Mouse (Mus musculus) liver, embryonic 11.5 days (tissue): ENCODE data around the gene Cir1. TPM values are rescaled to one million over a fixed set of nuclear protein-coding genes. Genes with fewer than 3 reads are reported as not detected.

ENCODE experiments used
- ATAC-seq: fragments of 200-750 bp; cut with Nextera tagmentation; replicated peaks from 2 replicates; pipeline ENCODE4 v1.8.0; 2017; ENCODE audit warnings: moderate number of reproducible peaks, mild to moderate bottlenecking, moderate TSS enrichment, moderate library complexity; ENCODE audit not compliant: low FRiP score
- DNase-seq: peaks from one replicate; pipeline ENCODE4 v3.0.0-alpha.2; 2017; ENCODE audit warnings: low spot score
- H3K27ac ChIP-seq: fragments of 300-500 bp; sonication (generic); 2 replicates; pipeline ENCODE4 v1.5.1; 2014; ENCODE audit warnings: mild to moderate bottlenecking, low read depth, low read length, control low read depth
- H3K27me3 ChIP-seq: fragments of 300-500 bp; sonication (generic); replicated peaks from 2 replicates; pipeline ENCODE4 v1.6.1; 2014; ENCODE audit warnings: low read length, mixed read lengths; ENCODE audit not compliant: control insufficient read depth, insufficient read depth
- H3K36me3 ChIP-seq: fragments of 300-500 bp; sonication (generic); 2 replicates; pipeline ENCODE4 v1.6.1; 2014; ENCODE audit warnings: mild to moderate bottlenecking, low read length, moderate library complexity, mixed read lengths; ENCODE audit not compliant: control insufficient read depth, insufficient read depth
- H3K4me1 ChIP-seq: fragments of 300-500 bp; sonication (generic); replicated peaks from 2 replicates; pipeline ENCODE4 v1.6.1; 2014; ENCODE audit warnings: low read length, mixed read lengths; ENCODE audit not compliant: control insufficient read depth, insufficient read depth
- H3K4me2 ChIP-seq: fragments of 300-500 bp; sonication (generic); 2 replicates; pipeline ENCODE4 v1.6.1; 2014; ENCODE audit warnings: mild to moderate bottlenecking, control low read depth, moderate library complexity
- H3K4me3 ChIP-seq: fragments of 300-500 bp; sonication (generic); 2 replicates; pipeline ENCODE4 v1.5.1; 2014; ENCODE audit warnings: low read depth, low read length, control low read depth
- H3K9ac ChIP-seq: fragments of 300-500 bp; sonication (generic); 2 replicates; pipeline ENCODE4 v1.6.1; 2014; ENCODE audit warnings: low read depth, low read length, control low read depth
- H3K9me3 ChIP-seq: fragments of 300-500 bp; sonication (generic); 2 replicates; pipeline ENCODE4 v1.6.1; 2016; ENCODE audit warnings: low read length, inconsistent platforms, mixed read lengths; ENCODE audit not compliant: control insufficient read depth
- WGBS: fragments of 180-500 bp; shearing (Covaris S2); extraction: QIAGEN DNeasy Blood & Tissue Kit; methylation state at CpG from one replicate; pipeline ENCODE4 v1.1.7; 2014; 5-methylcytosine and 5-hydroxymethylcytosine counted together
- polyA plus RNA-seq: library from polyadenylated mRNA; unstranded; fragments of >200 nt; fragmentation: Nextera tagmentation; extraction: Ambion mirVana; gene quantifications from 2 replicates; pipeline ENCODE4 v1.2.1, GENCODE M21; 2014

Cir1 gene
- polyA plus RNA-seq, 1 experiment from 2014 or later = 22.1 TPM

DNA sequence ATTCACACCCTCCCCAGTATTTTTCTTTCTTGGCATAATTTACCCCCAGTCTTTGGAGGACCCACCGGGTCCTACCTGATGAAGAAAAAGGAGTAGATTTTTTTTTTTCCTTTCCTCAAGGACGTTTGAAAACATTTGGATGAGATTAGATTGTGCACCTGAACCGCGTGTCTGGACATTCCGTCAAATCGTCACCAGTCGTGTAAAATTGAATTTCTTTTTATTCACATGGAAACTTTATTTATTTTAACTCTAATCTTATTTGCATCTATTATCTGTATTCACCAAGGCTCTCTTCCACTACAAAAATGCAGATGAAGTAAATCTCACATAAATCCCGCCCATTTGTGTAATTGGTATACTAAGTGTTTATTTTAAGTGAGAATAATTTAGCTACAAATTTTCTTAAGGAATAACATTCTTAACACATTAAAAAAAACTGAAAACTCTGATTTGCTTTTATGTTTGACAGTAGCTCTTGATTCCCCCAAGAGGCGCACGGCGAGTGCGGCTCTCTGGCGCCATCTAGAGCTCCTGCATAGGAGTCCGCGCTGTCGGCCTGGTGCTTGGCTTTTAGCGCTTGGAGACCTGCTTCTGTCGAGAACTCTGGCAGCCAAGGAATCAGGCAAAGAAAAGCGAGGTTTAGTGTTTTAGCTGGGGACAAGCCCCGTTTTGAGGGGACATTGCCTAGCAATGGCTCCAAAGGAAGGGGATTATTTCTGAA, 34.2 kb downstream of the Cir1 start:
- 2% methylated on average over 20 of the region's 20 CpGs for WGBS

DNA sequence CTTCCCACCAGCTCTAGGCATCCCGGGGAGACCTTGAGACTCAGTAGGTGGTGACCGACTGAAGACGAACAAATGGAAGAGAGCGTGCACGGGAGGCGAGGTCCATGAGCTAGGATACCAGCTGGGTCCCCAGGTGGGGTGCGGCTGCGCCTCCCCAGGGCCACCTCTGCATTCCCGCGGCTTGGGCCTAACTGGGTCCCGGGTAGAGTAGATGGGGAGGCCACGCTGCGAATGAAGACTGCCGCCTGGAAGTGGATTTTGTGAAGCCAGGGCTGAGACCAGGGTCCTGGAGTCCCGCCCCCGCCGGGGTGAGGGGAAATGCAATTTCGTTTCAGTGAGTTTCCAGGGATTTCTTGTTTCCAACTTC, 34.8 kb downstream of the Cir1 start:
- 5% methylated on average over 18 of the region's 18 CpGs for WGBS
- no peaks in the 10 kb centered on the region for H3K9me3 ChIP-seq
- DNase-seq (no peak), ATAC-seq (no peak)
- H3K27me3 ChIP-seq = peaks cover 88% of the 10 kb centered on the region
- H3K9ac ChIP-seq = no peak overlapping the region
- H3K27ac ChIP-seq = no peak overlapping the region
- no peak overlapping the region for H3K4me3 ChIP-seq
- peaks cover 22% of the 10 kb centered on the region for H3K4me1 ChIP-seq
- no peaks in the 10 kb centered on the region for H3K36me3 ChIP-seq
- peak overlapping the region; percentile 12; the same call in 1 of the 2 replicates for H3K4me2 ChIP-seq

More for the DNA sequence above, 34.2 kb downstream of the Cir1 start:
- Histone ChIP-seq H3K9ac (no peak overlapping the region), H3K27me3 (peaks cover 82% of the 10 kb centered on the region), H3K4me3 (peak overlapping the region; percentile 28; the same call in 1 of the 2 replicates), H3K27ac (no peak overlapping the region), H3K4me2 (peak overlapping the region; percentile 56), H3K4me1 (peaks cover 16% of the 10 kb centered on the region), H3K9me3 (no peaks in the 10 kb centered on the region), H3K36me3 (no peaks in the 10 kb centered on the region)
- ATAC-seq = no peak
- peak; percentile 81 for DNase-seq

DNA sequence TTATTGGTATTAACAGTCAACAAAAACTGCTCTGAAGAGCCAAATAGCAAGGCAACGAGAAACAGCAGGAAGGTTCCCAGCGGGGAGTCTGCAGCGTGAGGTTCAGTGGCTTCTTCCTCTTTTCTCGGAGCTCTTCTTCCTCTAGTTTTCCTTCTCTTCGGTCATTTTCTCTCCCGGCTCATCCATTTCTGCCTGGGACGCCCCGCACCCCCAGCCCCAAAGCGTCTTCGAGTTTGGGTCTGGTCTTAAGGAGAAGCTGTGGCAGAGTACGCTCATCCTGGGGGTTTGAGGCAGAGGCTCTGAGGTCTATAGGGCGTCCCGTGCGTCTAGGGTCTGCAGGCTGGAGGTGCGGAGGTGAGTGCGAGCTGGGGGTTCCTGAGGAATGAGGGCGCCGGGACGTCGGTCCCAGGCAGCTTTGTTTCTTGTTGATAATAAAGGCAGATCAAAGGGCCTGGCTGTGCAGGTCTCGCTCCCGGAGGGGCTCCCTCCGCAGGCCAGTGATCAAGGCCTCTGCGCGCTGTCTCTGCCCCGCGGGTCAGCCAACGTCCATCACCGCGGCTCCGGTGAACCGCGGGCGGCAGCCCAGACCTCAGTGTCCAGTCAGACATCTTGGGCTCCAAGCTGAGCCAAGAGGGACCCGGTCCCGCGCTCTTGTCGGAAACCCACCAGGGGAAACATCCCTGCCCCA, 35.3 kb downstream of the Cir1 start:
- under 1% methylated on average over 38 of the region's 38 CpGs for WGBS
- Histone ChIP-seq H3K27me3 (peaks cover 90% of the 10 kb centered on the region), H3K4me1 (peaks cover 24% of the 10 kb centered on the region), H3K27ac (no peak overlapping the region), H3K36me3 (no peaks in the 10 kb centered on the region), H3K9ac (no peak overlapping the region), H3K4me2 (peak overlapping the region; percentile 12; the same call in 1 of the 2 replicates), H3K9me3 (no peaks in the 10 kb centered on the region), H3K4me3 (no peak overlapping the region)
- no peak for ATAC-seq
- peak; percentile 68 for DNase-seq

DNA sequence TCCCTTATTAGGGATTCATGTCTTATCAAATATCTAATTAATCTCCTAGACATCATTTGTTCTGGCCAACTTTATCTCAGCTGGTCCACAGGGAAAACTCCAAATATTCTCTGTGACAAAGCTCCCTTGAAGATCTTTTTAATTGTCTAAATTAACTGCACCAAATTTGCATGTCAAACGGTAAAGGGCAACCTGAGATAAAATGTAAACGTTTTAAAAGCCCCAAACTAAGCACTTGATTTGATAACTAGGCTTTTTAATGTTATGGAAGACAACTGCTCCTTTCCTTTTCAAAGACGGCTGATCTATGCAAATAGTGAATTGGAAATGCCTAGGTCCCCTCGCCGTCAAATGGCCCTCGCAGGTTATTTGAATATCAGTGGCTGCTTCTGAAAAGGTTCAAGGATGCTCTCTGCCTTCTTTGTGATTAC, 36.3 kb downstream of the Cir1 start:
- H3K4me3 ChIP-seq = no peak overlapping the region
- no peak for ATAC-seq
- no peak overlapping the region for H3K4me2 ChIP-seq
- H3K27me3 ChIP-seq = peaks cover 90% of the 10 kb centered on the region
- under 1% methylated on average over 6 of the region's 6 CpGs for WGBS
- DNase-seq = no peak
- no peak overlapping the region for H3K27ac ChIP-seq
- no peak overlapping the region for H3K9ac ChIP-seq
- no peaks in the 10 kb centered on the region for H3K36me3 ChIP-seq
- no peaks in the 10 kb centered on the region for H3K9me3 ChIP-seq
- peaks cover 27% of the 10 kb centered on the region for H3K4me1 ChIP-seq

DNA sequence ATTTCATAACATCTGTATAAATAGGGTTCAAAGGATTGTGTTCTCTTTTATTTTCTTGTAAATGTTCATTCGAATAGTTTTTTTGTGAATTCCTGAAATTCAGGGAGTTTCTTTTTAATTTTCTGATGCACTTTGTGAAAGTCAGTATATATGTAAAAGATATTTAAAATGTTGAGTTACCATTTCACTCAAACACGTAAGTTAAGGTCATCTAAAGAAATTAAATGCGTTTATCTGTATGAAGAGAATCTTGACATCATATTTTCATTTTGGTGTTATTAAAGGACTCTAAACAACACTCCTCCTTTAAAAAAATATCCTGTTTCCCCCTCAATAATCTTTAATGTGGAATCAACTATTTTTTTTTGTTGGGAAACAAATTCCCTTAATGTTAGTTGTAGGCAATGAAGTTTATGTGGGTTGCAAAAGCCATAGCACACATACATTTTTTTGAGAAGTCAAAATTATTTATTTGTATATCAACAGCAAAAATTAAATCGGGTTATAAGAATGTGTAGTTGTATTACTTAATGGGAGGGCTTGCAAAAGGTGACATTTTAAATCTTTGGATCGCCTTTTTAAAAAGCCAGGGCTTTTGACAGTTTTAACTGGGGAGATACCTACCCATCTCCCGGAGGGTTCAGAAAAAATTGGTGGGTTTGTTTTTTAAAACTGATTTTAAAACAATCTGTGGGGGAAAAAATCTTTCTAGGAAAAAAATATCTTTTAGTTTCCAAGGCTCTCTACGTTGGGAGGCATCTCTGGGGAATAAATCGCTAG, 37.0 kb downstream of the Cir1 start:
- DNase-seq = no peak
- H3K27ac ChIP-seq = no peak overlapping the region
- 12% methylated on average over 8 of the region's 8 CpGs for WGBS

DNA sequence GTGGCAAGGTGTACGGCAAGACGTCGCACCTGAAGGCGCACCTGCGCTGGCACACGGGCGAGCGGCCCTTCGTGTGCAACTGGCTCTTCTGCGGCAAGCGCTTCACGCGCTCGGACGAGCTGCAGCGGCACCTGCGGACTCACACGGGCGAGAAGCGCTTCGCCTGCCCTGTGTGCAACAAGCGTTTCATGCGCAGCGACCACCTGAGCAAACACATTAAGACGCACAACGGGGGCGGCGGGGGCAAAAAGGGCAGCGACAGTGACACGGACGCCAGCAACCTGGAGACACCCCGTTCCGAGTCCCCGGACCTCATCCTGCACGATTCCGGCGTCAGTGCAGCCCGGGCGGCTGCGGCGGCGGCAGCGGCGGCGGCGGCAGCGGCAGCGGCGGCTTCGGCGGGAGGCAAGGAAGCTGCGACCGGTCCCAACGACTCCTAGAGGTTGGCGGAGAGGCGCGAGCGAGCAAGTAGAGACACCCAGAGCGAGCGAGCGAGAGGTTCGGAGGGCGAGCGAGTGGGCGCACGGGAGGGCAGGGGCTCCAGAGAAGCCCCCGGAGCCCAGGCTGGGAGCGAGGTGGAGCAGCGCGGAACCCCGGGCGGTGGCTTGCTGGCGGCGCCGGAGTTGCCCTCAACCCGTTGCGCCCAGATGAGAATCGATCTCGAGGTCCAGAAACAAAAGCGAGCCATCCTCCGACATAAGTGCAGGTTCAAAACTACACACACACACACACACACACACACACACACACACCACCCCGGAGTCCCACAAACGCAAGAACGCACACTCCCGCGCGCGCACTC, 38.2 kb downstream of the Cir1 start:
- Histone ChIP-seq H3K36me3 (no peaks in the 10 kb centered on the region), H3K9ac (no peak overlapping the region), H3K4me2 (peak overlapping the region; percentile 77), H3K27me3 (peaks cover 92% of the 10 kb centered on the region), H3K27ac (no peak overlapping the region), H3K4me3 (peak overlapping the region; percentile 49), H3K9me3 (no peaks in the 10 kb centered on the region), H3K4me1 (peaks cover 26% of the 10 kb centered on the region)
- DNase-seq (peak; percentile 81), ATAC-seq (no peak; the same call in 1 of the 2 replicates)
- 1% methylated on average over 88 of the region's 88 CpGs for WGBS

More for the DNA sequence above, 37.0 kb downstream of the Cir1 start:
- Histone ChIP-seq H3K9ac (no peak overlapping the region), H3K4me2 (no peak overlapping the region), H3K4me1 (peaks cover 27% of the 10 kb centered on the region), H3K27me3 (peaks cover 90% of the 10 kb centered on the region), H3K9me3 (no peaks in the 10 kb centered on the region), H3K4me3 (no peak overlapping the region), H3K36me3 (no peaks in the 10 kb centered on the region)
- no peak for ATAC-seq

DNA sequence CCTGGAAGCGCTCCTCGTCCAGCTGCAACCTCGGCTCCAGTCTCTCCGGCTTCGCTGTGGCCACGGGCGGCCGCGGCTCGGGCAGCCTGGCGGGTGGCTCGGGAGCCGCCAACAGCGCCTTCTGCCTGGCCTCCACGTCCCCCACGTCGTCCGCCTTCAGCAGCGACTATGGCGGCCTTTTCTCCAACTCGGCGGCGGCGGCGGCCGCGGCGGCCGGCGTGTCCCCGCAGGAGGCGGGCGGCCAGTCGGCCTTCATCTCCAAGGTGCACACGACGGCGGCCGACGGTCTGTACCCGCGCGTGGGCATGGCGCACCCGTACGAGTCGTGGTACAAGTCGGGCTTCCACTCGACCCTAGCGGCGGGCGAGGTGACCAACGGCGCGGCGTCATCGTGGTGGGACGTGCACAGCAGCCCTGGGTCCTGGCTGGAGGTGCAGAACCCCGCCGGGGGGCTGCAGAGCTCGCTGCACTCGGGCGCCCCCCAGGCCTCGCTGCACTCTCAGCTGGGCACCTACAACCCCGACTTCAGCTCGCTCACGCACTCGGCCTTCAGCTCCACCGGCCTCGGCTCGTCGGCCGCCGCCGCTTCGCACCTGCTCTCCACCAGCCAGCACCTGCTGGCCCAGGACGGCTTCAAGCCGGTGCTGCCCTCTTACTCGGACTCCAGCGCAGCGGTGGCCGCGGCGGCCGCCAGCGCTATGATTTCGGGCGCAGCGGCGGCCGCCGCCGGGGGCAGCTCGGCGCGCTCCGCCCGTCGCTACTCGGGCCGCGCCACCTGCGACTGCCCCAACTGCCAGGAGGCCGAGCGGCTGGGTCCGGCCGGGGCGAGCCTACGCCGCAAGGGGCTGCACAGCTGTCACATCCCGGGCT, 39.0 kb downstream of the Cir1 start:
- H3K27me3 ChIP-seq = peaks cover 92% of the 10 kb centered on the region
- peak; percentile 17; the same call in 1 of the 2 replicates for ATAC-seq
- WGBS = under 1% methylated on average over 107 of the region's 110 CpGs
- peak overlapping the region; percentile 77 for H3K4me2 ChIP-seq
- peak; percentile 66 for DNase-seq
- H3K9me3 ChIP-seq = no peaks in the 10 kb centered on the region
- no peaks in the 10 kb centered on the region for H3K36me3 ChIP-seq
- peaks cover 23% of the 10 kb centered on the region for H3K4me1 ChIP-seq
- no peak overlapping the region for H3K27ac ChIP-seq
- H3K9ac ChIP-seq = 0 out of 2 replicates have a peak overlapping the region, but pooled peaks have one; percentile 25
- peak overlapping the region; percentile 49 for H3K4me3 ChIP-seq
